ENCODE assay signal across 20 mouse cellular contexts in genomic region chr17:64630506-64630905, GRCm38 (mm10). TPM values are rescaled to one million over a fixed set of nuclear protein-coding genes. Genes with fewer than 3 reads are reported as not detected.
A peak's percentile ranks its signal among the peaks of the same experiment; 100 is the strongest.
DNase-seq lines count a peak whose midpoint lies in the region.
"Had no signal": no experiment of that assay in that cellular context is flagged by ENCODE, and none has a peak within 500 bp of the region (broad histone marks: within the 10 kb centered on the region; RNA-seq: fewer than 3 reads in every experiment).

No protein-coding gene starts in this region.

- peaks cover 9% of the 10 kb centered on the region; the same call in 1 of the 2 replicates for H3K27me3 ChIP-seq in heart, embryonic 10.5 days (ENCODE audit: insufficient read depth, poor library complexity, severe bottlenecking)
- H3K27me3 ChIP-seq: CH12.LX; forebrain, embryonic 13.5 days; hindbrain, embryonic 15.5 days; Patski had no signal

- H3K4me3 ChIP-seq in heart, embryonic 10.5 days, result no peak overlapping the region
- H3K4me3 ChIP-seq: embryonic facial prominence, embryonic 10.5 days; forebrain, embryonic 13.5 days; heart, embryonic 12.5 days; hindbrain, embryonic 15.5 days had no signal

- H3K4me1 ChIP-seq in heart, embryonic 10.5 days, result no peaks in the 10 kb centered on the region
- H3K4me1 ChIP-seq: heart, embryonic 12.5 days had no signal

- 80% methylated on average over 12 of the region's 12 CpGs for WGBS in heart, embryonic 10.5 days

- DNase-seq in gastrocnemius, adult 18-20 months (ENCODE audit: low spot score), result peak; percentile 42
- no peak for DNase-seq in gastrocnemius, postnatal 4 days (ENCODE audit: low spot score in 2 of 2)
- DNase-seq in heart, embryonic 10.5 days (ENCODE audit: low spot score), result peak; percentile 53
- DNase-seq in heart, adult 8-10 months (ENCODE audit: low spot score), result no peak
- peak; percentile 46 for DNase-seq in right cerebral cortex, adult 18-20 months
- DNase-seq in right cerebral cortex, adult 2 months (ENCODE audit: low spot score in 2 of 2), result no peak
- peak; percentile 79 for DNase-seq in skeletal muscle tissue, adult 2 months (ENCODE audit: low read depth, low spot score)
- DNase-seq in urinary bladder, postnatal 4 days (ENCODE audit: low spot score in 2 of 2), result no peak
- DNase-seq: adrenal gland, postnatal 14 days; cerebellum, adult 2 months; cerebellum, postnatal 10 days; forebrain, postnatal 0 days; heart, adult 18-20 months; heart, postnatal 36 days had no signal

- no peak overlapping the region for H3K27ac ChIP-seq in heart, embryonic 10.5 days
- H3K27ac ChIP-seq: embryonic facial prominence, embryonic 10.5 days; forebrain, embryonic 13.5 days; hindbrain, embryonic 15.5 days had no signal

- H3K9me3 ChIP-seq in heart, embryonic 10.5 days, result no peaks in the 10 kb centered on the region
- H3K9me3 ChIP-seq: embryonic facial prominence, embryonic 10.5 days; forebrain, embryonic 13.5 days; heart, embryonic 12.5 days; hindbrain, embryonic 15.5 days had no signal

- peaks cover 10% of the 10 kb centered on the region for H3K36me3 ChIP-seq in heart, embryonic 10.5 days

RNA-seq across cellular contexts. Expression of gene Man2a1, which starts 30.0 kb away (rescaled TPM):
- 1 to 10 TPM; 6.0 to 7.4 TPM for total RNA-seq in gastrocnemius, adult 18-20 months (2021)
- total RNA-seq in gastrocnemius, postnatal 4 days (2021), result 10 to 100 TPM; 63.6 TPM
- polyA plus RNA-seq in heart, embryonic 10.5 days (2016; fragmentation: Nextera tagmentation; extraction: Ambion mirVana), result 4.5 and 9.1 TPM in 2 replicates
- 10 to 100 TPM; 13.3 to 19.1 (median 15.7) TPM for total RNA-seq in heart, adult 8-10 months (2022)

Comparison
In these comparisons a context has a peak if more than half of its experiments do, and no peak if none do; other contexts are left out.
1. DNase-seq: peak in gastrocnemius, adult 18-20 months (single experiment), heart, embryonic 10.5 days (single experiment), right cerebral cortex, adult 18-20 months (single experiment) and skeletal muscle tissue, adult 2 months (single experiment); none in gastrocnemius, postnatal 4 days (0 of 2), heart, adult 8-10 months (single experiment), right cerebral cortex, adult 2 months (0 of 2) and urinary bladder, postnatal 4 days (0 of 2).